Mouse (Mus musculus) c-Kit-positive CD71-positive TER-119-positive erythroid progenitor cells, embryonic 14.5 days (primary cell): ENCODE measurements around the gene Ly6g6e.

Source experiments
- DNase-seq: peaks from one replicate; pipeline ENCODE4 v3.0.0-alpha.2; 2013; ENCODE audit warnings: low spot score

Ly6g6e gene

DNA sequence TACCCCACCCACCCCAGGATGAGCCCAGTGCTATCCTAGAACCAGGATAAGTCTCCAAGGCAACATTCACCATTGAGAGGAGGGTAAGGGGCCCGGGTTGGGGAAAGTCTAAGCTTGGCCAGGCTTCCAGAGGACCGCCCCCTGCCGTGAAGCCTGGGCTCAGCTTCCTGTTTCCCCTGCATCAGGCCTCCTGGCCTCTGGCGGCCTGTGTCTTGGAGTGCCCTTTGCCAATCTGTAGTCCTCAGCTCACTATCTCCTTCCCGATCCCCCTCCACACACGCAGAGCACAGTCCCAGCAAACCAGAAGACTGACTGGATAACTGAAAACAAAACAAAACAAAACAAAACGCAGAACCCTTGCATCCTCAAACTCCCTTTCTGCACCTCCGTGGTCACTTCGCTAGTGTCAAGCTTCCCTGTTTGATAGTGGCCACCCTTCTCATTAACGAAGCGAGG is 27.1 kb upstream of the Ly6g6e start, which contains the start of gene Clic1:
Gene Clic1 (plus strand): TSS at position 406 of the 456 bp plus-strand sequence.
- DNase-seq, result peak; percentile 52

DNA sequence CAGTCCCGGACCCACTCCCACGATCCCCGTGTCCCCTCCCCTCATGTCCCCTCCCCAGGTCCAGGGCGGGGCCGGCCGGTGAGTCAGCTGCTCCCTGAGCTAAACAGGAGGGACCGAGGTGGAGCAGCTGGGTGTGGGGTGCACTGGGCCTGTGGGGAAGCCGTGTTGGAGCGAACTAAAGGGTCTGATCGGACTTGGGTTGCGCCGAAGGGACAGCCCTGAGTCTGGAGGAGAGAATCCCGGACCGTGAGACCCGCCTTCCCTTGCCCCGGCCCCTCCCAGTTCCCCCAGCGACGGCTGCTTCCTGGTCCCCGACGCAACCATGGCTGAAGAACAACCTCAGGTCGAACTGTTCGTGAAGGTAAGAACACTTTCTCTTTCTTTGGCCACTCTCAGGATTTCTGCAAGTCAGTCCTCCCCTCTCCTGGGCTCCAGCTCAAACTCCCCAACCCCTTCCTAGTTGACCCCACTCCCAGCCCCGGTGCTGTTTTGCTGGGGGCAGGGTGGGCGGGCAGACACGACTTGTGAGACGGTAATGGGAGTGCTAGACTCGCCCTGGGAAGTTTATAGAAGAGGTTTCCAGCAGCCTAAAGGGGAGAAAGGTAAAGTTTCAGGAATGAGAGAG is 26.5 kb upstream of the Ly6g6e start:
- peak; percentile 61 for DNase-seq

DNA sequence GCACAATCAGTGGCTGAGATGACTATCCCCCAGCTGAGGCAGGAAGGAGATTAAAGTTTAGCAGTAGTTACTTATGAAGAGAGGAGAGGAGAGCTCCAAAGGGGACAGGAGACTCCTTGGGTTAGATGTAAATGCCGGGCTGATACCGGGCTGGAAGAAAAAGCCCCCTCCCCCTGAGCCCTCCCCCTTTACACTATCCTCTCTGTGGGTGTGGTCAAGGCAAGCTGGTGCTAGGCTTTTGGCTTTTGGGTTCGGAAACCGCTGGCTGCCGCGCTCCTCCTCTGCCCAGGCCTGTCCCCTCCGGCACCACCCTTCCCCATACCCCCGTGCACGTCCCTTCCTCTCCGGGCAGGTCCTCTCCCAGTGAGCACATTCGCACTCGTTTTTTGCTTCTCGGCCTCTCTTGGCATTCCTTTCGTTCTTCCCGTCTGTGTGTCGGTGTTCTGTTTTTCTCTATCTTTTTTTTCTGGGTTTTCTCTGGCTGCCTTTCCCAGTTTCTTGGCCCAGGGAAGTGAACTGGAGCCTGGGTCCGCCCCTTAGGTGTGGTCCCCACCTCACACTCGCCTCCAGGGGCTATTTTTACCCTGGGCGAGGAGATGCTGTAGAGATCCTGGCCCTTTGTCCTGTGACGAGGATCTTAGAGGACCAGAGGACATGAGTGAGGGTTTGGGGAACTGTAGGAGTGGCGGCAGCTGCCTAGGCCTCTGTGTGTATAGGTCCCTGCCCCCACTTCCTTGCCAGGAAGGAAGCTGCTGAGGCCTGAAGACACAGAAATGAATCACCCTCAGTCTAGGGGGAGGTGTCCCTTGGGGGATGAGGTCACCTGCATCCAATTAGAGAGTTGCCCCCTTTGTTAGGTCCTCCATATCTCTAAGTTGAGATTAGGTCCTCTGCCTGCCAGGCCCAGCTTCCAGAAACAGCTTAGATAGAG is 25.3 kb upstream of the Ly6g6e start:
- peak; percentile 67 for DNase-seq

DNA sequence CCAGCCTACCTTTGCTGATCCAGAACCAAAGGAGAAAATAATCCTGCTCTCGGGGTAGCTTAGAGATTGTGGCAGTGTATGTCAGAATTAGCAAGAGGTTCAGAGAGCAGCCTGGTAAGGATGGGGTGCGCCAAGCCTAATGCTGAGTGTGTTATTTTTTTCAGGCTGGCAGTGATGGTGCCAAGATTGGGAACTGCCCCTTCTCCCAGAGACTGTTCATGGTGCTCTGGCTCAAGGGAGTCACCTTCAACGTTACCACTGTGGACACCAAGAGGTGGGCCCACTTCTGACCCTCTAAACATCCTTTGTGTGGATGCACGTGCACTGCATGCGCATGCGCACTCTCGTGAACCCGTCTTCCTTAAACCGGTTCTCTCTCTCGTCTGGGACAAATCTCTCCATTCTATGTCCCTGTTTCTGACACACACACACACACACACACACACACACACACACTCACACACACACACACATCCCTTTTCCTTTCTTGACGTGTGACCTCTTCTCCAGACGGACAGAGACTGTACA is 24.4 kb upstream of the Ly6g6e start:
- DNase-seq, result no peak

DNA sequence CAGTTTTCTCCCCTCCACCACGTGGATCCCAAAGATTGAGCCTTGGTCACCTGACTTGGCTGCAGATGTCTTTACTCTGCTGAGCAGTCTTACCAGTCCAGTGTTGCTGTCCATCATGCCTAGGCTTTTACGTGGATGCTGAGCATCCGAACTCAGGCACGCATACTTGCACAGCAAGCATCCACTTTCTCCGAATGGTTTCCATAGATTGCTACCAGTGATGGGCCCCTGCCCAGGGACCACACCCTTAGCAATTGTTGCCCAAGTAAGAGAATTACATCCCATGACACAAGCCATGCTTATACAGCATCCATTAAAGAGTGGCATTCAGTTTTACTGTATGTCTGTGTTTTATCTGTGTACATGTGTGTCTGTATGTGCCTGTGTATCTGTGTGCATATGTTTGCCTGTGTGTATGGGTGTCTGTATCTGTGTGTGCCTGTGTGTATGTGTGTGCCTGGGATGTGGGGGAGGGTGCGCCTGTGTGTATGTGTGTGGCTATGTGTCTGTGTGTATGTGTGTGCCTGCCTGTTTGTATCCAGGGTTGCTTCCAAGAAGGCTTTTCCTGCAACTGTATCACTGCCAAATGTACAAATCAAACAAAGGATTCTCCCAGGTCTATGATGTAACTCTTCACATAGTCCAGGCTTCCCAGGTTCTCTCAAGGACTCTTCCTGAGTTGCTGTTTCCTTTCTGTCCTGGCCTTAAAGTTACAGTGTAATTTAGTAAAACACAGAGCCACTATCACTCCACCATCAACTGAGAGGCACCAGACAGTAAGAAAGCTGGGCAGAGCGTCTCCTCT is 20.8 kb upstream of the Ly6g6e start:
- DNase-seq, result no peak

DNA sequence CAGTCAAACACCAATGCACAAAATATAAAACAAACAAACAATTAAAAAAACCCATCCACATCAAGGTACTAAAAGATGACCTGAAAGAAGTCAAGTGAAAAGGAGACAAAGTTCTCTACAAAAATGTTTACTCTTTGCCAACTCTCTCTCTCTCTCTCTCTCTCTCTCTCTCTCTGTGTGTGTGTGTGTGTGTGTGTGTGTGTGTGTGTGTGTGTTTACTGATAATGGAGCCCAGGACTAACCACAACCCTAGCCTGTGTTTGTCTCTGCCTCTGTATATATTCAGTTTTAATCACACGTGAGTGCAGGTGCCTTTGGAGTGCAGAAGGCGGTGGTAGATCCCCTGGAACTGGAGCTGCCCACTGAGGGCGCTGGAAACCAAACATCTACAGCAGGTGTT is 19.6 kb upstream of the Ly6g6e start:
- DNase-seq, result no peak

DNA sequence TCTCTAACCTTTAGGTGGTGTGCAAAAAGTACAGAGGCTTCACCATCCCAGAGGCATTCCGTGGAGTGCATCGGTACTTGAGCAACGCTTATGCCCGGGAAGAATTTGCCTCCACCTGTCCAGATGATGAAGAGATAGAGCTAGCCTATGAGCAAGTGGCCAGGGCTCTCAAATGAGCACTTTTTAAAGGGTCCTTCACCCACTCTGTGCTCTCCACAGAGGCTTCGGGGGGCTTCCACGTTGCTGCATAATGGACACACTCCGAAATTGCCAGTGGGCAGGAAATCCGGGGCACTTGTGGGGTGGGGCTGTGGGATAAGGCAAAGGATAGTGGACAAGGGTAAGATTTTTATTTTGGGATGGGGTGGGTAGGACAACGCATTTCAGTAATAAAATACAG is 18.4 kb upstream of the Ly6g6e start:
- no peak for DNase-seq

DNA sequence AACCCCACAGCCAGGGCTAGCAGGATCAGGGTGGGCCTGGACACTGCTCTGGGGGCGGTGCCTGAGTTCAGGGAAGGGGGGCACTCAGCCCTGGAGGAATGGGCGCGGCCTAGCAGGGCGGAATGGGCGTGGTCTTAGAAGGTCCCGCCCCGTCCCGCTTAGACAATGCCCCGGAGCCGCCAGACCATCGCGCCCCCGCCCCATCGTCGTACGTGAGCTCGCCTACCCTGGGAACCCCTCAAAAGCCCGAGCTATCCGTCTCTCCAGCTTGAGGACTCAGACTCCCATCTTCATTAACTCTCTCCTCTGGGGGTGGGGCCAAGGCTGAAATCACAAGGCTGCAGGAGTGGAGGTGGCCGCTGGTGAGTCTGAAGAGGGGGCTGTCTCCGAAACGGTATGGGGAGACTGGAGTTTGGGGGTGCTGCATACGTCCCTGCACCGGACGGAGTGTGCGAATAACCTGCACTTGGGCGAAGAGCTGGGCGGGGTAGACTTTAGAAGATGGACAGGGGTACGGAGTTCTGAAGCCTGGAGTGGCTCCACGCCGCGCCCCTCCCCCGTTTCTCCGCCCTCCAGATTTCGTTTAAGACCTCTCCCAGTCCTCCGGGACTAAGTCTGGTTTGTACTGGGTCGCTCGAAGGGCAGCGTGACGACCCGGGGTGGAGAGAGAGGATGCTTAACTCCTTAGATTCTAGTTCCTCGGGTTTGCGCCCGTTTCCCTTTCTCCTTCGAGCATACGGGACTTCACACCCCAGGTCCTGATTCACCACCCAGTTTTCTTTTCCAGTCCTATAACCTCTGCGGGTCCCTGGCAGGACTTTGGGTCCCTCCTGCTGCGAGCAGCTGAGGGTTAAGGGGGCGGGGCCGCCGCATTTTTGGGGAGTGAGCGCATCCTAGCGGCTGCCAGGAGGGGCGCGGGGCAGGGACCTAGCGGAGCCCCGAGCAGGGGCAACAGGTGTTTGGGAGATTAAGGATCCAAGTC is 17.5 kb upstream of the Ly6g6e start, which contains the start of gene Ddah2:
Gene Ddah2 (plus strand): TSS at position 125 of the 982 bp plus-strand sequence.
- peak; percentile 71 for DNase-seq

DNA sequence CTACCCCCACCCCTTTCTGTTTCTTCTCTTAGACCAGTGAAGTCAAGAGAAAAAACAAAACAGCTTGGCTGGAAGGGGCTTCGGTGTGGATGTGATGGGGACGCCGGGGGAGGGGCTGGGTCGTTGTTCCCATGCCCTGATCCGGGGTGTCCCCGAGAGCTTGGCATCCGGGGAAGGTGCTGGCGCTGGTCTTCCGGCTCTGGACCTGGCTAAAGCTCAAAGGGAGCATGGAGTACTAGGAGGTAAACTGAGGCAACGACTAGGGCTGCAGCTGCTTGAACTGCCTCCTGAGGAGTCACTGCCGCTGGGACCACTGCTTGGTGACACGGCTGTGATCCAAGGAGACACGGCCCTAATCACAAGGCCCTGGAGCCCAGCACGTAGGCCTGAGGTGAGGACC is 16.6 kb upstream of the Ly6g6e start:
- no peak for DNase-seq

DNA sequence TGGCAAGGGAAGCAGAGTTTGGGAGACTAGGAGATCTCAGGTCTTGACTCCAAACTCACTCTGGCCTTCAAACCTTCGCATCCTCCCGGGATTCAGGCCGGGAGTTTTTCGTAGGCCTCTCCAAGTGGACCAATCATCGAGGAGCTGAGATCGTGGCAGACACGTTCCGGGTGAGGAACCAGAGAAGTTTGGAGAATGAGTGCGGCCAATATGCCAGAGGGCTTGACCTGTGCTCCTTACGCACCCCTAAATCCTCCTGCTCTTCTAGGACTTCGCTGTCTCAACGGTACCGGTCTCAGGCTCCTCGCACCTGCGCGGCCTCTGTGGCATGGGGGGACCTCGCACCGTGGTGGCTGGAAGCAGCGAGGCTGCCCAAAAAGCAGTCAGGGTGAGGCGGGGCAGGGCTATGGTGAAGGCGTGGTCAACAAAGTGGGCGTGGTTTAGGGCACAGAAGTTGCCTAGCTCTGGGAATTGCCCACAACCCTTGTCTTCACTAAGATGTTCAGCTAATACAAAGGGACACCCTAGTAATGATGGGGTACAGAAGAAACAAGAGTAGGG is 15.9 kb upstream of the Ly6g6e start:
- DNase-seq, result peak; percentile 49

DNA sequence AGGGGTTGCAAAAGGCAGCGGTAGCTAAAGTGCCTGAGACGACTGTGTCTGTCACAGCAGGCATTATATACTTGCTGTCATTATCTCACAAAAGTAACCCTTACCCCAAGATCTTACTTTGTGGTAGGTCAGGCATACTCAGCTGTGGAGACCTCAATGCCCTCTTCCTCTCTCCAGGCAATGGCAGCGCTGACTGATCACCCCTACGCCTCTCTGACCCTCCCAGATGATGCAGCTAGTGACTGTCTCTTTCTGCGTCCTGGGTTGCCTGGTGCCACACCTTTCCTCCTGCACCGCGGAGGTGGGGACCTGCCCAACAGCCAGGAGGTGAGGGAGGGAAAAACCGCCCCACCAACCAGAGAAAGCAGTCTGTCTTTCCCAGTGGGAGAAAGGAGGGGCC is 15.4 kb upstream of the Ly6g6e start:
- no peak for DNase-seq

DNA sequence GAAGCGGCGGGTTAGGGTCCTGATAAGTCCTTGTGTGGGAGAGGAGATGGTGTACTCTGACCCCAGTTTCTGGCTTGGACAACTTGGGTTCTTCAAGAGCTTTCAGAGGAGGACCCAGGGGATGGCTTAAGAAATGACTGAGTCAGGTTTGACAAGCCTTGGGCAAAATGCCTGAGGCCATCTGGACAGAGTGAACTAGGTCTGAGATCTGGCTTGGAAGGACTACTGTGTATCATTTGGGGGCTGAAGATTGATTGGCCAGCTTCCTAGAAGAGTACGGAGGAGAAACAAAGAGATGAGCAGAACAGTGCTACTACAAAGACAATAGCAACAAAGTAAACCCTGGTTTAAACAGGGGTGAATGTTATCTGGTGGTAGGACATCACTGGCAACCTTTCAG is 13.2 kb upstream of the Ly6g6e start:
- DNase-seq, result no peak

DNA sequence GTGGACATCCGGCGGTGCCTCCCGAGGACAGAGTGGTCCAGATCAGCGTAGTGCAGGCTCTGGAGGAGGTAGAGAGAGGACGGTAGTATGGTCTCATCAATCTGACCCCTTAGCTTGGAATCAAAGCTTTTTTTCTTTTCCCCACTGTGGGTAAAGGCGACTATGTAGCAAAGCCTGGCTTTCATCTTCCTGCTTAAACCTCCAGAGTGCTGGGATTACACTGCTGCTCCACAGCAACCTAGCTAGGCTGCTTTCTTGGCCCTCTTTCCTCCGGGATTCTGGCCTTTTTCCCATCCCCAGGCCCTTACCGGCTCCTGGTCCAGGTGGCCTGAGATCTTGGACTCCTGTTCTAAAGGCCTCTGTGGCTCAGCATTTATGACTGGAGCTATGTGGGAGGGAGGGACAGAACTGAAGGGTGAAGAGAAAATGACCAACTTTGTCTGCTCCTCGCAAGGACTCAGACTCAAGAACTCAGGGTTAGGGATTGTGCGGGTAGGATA is 12.3 kb upstream of the Ly6g6e start:
- DNase-seq, result no peak

DNA sequence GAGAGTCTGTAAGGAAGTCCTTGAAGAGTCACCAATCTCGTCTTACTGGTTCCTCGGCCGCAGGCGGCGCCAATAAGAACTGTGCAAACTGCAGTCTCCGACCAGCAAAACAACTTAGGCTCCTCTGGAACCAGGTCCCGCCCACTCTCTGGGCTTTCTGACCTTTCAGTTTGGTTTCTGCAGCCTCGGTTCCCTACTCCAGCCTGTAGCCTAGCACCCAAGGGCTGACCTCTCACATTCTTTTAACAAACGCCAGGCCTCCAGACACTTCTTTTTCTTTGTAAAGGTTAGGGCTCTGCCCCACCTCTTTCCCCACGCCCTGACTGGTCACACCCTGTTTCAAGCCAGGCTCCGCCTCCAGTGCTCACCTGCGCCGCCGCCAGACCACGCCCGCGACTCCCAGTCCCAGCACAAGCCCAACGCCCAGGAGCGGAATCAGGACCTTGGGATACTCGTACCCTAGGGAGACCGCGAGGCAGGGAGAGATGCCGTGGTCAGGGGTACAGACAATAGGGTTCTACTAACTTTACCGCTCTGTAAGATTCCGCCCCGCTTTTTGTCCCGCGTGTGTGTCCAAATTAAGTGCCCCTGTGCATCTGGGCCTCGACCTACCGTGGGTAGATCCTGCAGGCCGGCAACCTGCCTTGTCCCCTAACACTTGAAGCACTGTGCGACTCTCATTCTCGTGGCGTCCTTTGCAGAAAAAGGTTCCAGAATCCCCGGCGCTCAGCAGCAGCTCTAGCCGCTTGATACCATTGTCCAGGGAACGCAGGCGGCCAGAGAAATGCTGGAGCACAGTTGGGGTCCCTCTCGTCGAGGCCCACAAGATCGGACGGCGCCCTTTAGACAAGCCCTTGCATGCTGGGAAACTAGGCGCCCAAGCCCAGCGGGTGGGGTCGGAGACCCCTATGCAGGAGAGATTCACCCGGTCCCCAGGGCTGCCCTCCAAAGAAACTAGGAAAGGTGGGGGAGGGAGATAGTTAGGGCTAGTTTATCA is 11.5 kb upstream of the Ly6g6e start, which contains the start of gene Ly6g6c:
Gene Ly6g6c (plus strand): TSS at position 438 of the 997 bp plus-strand sequence.
- no peak for DNase-seq

DNA sequence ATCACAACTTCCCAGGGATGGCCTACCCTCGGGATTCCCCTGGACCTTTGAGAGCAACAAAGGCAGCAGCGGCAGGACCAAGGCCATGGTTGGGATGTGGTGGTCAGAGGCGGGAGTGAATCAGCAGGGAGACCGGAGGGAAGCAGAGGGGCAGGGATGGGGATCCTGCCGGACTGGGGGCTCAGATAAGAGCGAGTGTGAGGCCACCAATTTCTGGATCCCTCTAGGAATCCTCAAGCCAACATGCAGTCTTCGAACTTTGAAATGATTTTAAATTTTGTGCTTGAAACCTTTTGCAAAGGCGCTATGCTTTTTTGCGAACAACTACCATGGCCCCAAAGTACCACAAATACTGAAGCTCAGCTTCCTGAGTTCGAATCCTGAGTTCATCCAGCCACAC is 10.6 kb upstream of the Ly6g6e start, which contains the start of gene Mpig6b:
Gene Mpig6b (minus strand): TSS at position 101 of the 400 bp plus-strand sequence.
- no peak for DNase-seq

DNA sequence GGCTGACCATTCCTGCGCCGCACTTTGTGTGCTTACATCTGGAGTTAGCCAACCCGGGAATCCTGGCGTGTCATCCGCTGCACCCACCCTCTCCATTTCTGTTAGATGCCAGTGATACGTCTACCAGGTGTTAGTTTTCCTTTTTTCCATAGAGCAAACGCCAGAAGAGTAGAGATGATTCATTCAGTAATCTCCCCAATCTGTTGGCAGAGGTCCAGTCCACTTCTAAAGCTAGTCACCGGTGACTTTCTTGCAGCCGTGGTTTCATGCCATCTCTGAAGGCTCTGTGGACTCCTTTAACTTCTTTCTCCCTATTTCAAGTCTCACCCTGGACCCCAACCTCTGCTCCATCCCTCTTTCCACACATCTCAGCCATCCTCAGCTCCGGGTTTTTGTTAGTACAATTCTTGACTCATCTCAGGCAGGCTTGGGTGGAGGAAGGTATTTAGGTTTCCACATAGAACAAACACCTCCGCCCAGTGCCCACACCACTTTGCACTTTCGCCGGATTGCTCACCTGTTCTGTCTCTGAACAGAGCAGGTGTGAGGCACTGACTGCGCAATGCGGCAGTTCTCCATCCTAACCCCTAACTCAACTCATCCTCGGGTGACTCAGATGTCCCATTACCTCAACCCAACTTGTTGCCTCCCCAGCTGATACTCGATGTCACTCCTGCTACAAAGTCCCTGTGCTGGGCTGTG is 8.3 kb upstream of the Ly6g6e start:
- no peak for DNase-seq

DNA sequence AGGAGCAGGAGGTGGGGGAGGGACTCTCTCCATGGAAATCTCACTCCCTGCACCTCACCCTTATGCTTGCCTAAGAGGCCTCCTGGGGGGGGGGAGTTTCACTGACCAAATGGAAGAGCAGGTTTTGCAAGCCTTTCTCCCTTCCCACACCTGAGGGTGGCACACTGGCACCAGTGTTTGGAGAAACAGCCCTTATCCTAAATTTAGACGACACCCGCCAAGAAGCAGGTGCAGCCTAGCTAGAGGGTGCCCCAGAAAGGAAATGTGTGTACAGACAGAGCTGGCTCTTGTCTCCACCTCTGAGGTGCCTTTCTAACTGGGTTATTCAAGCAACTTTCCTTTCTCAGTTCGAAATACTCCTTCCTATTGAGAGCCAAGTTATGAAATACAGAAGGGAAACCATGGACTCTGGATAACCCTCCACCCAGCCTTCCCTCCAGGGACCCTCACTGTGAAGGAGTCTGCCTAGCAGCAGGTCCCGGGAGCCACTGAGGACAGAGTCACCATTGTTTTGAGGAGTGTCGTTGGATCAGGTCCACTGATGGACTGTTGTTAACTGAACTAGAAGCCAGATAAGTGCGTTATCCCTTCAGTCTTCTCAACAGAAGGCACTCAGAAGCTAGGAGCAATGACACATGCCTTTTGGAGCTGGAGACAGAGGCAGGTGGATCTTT is 6.0 kb upstream of the Ly6g6e start:
- no peak for DNase-seq

DNA sequence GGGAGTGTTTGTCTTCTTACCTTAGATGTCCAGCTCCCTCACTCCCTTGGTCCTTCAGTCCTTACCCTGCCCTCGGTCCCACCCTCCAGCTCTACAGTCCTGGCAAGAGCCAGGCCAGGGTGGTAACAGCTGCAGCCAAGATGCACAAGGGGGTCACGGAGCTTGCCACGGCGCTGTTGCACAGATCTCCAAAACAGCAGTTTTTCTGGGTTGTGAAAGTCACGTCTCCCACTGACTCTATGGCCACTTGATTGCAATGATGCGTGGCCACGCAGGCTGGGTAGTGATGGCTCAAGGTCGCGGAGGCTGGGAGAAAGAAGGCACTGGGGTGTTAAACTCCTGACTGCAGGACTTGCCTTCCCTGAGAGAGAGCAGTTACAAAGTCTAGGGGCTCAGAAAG is 5.2 kb upstream of the Ly6g6e start:
- no peak for DNase-seq
